Mouse (Mus musculus): ENCODE measurements at regions not wholly inside any gene's neighbourhood (a gene's known extent, or its start where the extent isn't known, plus 50 kb on each side); places are given as distances from the start of the nearest gene placed in this dataset.
"Not testable (repeated sequence)": the region's sequence is repeated elsewhere in the genome, so short reads cannot be mapped to it uniquely, and the experiment has no call there.

GRCm38 (mm10) chr3:22681999-22682648 lies 605.7 kb downstream of the Tbl1xr1 start:
- no peak for DNase-seq (ENCODE audit: low spot score in 2 of 2)

DNA sequence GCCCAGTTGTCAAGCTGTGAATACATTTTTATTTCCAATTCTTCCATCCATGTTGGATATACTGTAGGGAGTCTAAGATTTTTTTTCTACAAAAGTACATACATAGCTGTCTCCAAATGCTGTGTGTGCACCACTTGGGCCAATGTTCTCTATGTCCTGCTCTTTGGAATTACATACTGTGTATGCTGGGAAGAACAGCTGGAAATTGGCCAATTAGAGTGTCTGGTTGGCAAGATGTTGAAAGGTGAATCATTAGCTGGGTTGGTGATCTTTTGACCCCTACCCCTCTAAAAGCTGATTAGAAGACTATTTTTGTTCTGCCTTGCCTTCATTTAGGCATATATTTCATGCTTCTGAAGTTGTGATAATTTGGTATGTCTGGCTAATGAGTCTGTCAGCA lies 622.9 kb downstream of the Tbl1xr1 start:
- no peak for DNase-seq (ENCODE audit: low spot score in 2 of 2)

DNA sequence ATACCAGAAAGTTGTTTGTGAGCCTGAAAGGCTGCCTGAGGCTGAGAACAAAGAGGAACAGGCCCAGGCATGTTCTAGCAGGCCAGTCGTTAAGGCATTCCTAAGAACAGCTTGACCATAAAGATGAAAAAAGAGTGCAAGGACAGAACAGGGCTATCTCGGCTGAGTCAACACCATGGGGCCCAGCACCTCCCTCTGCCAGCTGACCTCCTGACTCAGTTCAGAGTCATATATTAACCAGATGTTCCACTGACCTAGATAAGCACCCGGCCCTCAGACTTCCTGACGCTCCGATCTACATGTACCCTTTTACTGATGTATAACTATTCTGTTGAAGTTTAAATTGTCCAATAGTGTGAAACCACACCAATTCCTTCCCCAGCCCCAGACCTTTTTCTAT lies 625.0 kb downstream of the Tbl1xr1 start:
- not testable (repeated sequence) for DNase-seq (ENCODE audit: low spot score in 2 of 2)

DNA sequence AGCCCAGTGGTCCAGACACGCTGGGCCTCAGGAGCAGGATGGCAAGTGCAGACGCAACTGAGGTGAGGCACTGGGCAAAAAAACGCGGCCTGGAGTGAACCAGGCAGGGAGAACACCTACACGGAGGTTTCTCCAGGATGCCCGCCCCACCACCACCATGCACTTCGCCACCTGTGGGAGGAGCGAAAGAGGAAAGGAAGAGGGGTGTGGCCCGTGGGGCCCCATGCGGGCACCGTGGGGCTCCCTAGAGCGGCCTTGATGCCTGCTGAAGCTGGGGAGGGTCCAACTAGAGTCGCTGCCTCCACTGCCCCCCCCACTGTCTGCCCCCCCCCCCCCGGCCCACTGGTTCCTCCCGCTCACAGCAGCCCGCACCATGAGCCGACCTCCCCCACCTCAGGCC lies 629.2 kb downstream of the Tbl1xr1 start:
- DNase-seq (ENCODE audit: low spot score in 2 of 2) = no peak

DNA sequence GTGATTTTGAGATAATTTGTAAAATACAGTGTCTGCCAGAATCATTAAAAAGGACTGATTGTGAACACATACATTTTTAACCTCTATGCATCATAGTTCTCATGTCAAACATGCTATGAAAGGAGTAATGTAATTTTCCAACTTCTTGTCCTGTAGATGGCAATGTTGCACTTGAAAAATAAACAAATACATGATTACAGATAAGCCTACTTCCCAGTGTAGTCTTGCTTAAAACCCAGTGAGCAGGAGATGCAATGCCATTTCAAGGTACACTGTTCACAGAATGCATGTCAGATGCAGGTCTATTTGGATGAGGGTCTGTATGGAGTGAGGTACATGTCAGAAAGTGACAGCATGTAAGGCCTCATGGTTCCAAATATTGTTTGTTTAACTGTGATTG lies 668.6 kb downstream of the Tbl1xr1 start:
- peak in 1 of 2 experiments; percentile 2 for DNase-seq (ENCODE audit: low spot score in 2 of 2)
